Mouse (Mus musculus): ENCODE measurements around the gene Prex1. TPM values are rescaled to one million over a fixed set of nuclear protein-coding genes. Genes with fewer than 3 reads are reported as not detected.
"Not testable (repeated sequence)": the region's sequence is repeated elsewhere in the genome, so short reads cannot be mapped to it uniquely, and the experiment has no call there.

The Prex1 gene
- 9.1 and 10.4 TPM in 2 replicates for polyA plus RNA-seq (2014; fragmentation: Nextera tagmentation; extraction: Ambion mirVana)

- Histone ChIP-seq H3K4me1 (ENCODE audit: control insufficient read depth, insufficient read depth, low read length) (0 out of 2 replicates have a peak, but pooled peaks cover 6% of the 10 kb centered on the region), H3K4me3 (ENCODE audit: low read depth, low read length) (peak within 1 kb of the TSS; percentile 77), H3K27ac (ENCODE audit: low read length) (no peak within 1 kb of the TSS), H3K4me2 (replicated peaks; ENCODE audit: low read depth, low read length) (peak within 1 kb of the TSS; percentile 97), H3K9me3 (ENCODE audit: control insufficient read depth, low read depth, low read length) (no peaks in the 10 kb centered on the region), H3K27me3 (ENCODE audit: control insufficient read depth, insufficient read depth, low read length) (no peaks in the 10 kb centered on the region), H3K9ac (replicated peaks; ENCODE audit: low read depth, low read length) (peak within 1 kb of the TSS; percentile 48), H3K36me3 (ENCODE audit: control insufficient read depth, insufficient read depth, low read length) (no peaks in the 10 kb centered on the region)
- peak; percentile 93 for ATAC-seq (ENCODE audit: insufficient number of reproducible peaks, insufficient read depth, low FRiP score, low read depth)
- WGBS = under 1% methylated on average over 61 of the region's 69 CpGs
Measured at GRCm38 (mm10) chr2:166713690-166714426, at the start of gene Prex1. Prex1 (minus strand) TSS chr2:166713832.

- no peak overlapping the region for H3K27ac ChIP-seq (ENCODE audit: low read length)
- H3K27me3 ChIP-seq (ENCODE audit: control insufficient read depth, insufficient read depth, low read length) = no peaks in the 10 kb centered on the region
- no peaks in the 10 kb centered on the region for H3K9me3 ChIP-seq (ENCODE audit: control insufficient read depth, low read depth, low read length)
- H3K9ac ChIP-seq (replicated peaks; ENCODE audit: low read depth, low read length) = no peak overlapping the region
- H3K4me3 ChIP-seq (ENCODE audit: low read depth, low read length) = no peak overlapping the region
- no peak overlapping the region for H3K4me2 ChIP-seq (replicated peaks; ENCODE audit: low read depth, low read length)
- no peaks in the 10 kb centered on the region for H3K4me1 ChIP-seq (ENCODE audit: control insufficient read depth, insufficient read depth, low read length)
- 16% methylated on average over 3 of the region's 3 CpGs for WGBS
- no peaks in the 10 kb centered on the region for H3K36me3 ChIP-seq (ENCODE audit: control insufficient read depth, insufficient read depth, low read length)
- no peak for ATAC-seq (ENCODE audit: insufficient number of reproducible peaks, insufficient read depth, low FRiP score, low read depth)
Measured at GRCm38 (mm10) chr2:166757969-166758368, 44.3 kb upstream of the Prex1 start.

GRCm38 (mm10) chr2:166754760-166755159, 41.1 kb upstream of the Prex1 start:
- WGBS = 81% methylated on average over 7 of the region's 7 CpGs
- Histone ChIP-seq H3K27ac (ENCODE audit: low read length) (no peak overlapping the region), H3K27me3 (ENCODE audit: control insufficient read depth, insufficient read depth, low read length) (no peaks in the 10 kb centered on the region), H3K9me3 (ENCODE audit: control insufficient read depth, low read depth, low read length) (no peaks in the 10 kb centered on the region), H3K9ac (replicated peaks; ENCODE audit: low read depth, low read length) (no peak overlapping the region), H3K4me3 (ENCODE audit: low read depth, low read length) (no peak overlapping the region), H3K4me2 (replicated peaks; ENCODE audit: low read depth, low read length) (no peak overlapping the region), H3K36me3 (ENCODE audit: control insufficient read depth, insufficient read depth, low read length) (no peaks in the 10 kb centered on the region), H3K4me1 (ENCODE audit: control insufficient read depth, insufficient read depth, low read length) (no peaks in the 10 kb centered on the region)
- ATAC-seq (ENCODE audit: insufficient number of reproducible peaks, insufficient read depth, low FRiP score, low read depth) = no peak

GRCm38 (mm10) chr2:166754194-166754593, 40.6 kb upstream of the Prex1 start:
- 52% methylated on average over 4 of the region's 4 CpGs for WGBS
- no peak overlapping the region for H3K4me3 ChIP-seq (ENCODE audit: low read depth, low read length)
- no peaks in the 10 kb centered on the region for H3K9me3 ChIP-seq (ENCODE audit: control insufficient read depth, low read depth, low read length)
- no peak for ATAC-seq (ENCODE audit: insufficient number of reproducible peaks, insufficient read depth, low FRiP score, low read depth)
- H3K27ac ChIP-seq (ENCODE audit: low read length) = no peak overlapping the region
- no peak overlapping the region for H3K9ac ChIP-seq (replicated peaks; ENCODE audit: low read depth, low read length)
- no peaks in the 10 kb centered on the region for H3K36me3 ChIP-seq (ENCODE audit: control insufficient read depth, insufficient read depth, low read length)
- H3K4me1 ChIP-seq (ENCODE audit: control insufficient read depth, insufficient read depth, low read length) = no peaks in the 10 kb centered on the region
- no peaks in the 10 kb centered on the region for H3K27me3 ChIP-seq (ENCODE audit: control insufficient read depth, insufficient read depth, low read length)
- no peak overlapping the region for H3K4me2 ChIP-seq (replicated peaks; ENCODE audit: low read depth, low read length)

GRCm38 (mm10) chr2:166750620-166751191, 37.1 kb upstream of the Prex1 start:
- no peaks in the 10 kb centered on the region for H3K9me3 ChIP-seq (ENCODE audit: control insufficient read depth, low read depth, low read length)

GRCm38 (mm10) chr2:166746261-166746913, 32.8 kb upstream of the Prex1 start:
- not testable (repeated sequence) for H3K9ac ChIP-seq (replicated peaks; ENCODE audit: low read depth, low read length); H3K9me3 ChIP-seq (ENCODE audit: control insufficient read depth, low read depth, low read length); ATAC-seq (ENCODE audit: insufficient number of reproducible peaks, insufficient read depth, low FRiP score, low read depth); H3K27ac ChIP-seq (ENCODE audit: low read length); H3K4me1 ChIP-seq (ENCODE audit: control insufficient read depth, insufficient read depth, low read length); H3K36me3 ChIP-seq (ENCODE audit: control insufficient read depth, insufficient read depth, low read length); H3K4me3 ChIP-seq (ENCODE audit: low read depth, low read length); H3K4me2 ChIP-seq (replicated peaks; ENCODE audit: low read depth, low read length); H3K27me3 ChIP-seq (ENCODE audit: control insufficient read depth, insufficient read depth, low read length)
- 52% methylated on average over 14 of the region's 14 CpGs for WGBS

More at GRCm38 (mm10) chr2:166750620-166751191, 37.1 kb upstream of the Prex1 start:
- H3K9ac ChIP-seq (replicated peaks; ENCODE audit: low read depth, low read length) = no peak overlapping the region
- no peaks in the 10 kb centered on the region for H3K36me3 ChIP-seq (ENCODE audit: control insufficient read depth, insufficient read depth, low read length)
- 90% methylated on average over 6 of the region's 6 CpGs for WGBS
- peaks cover 4% of the 10 kb centered on the region; the same call in 1 of the 2 replicates for H3K4me1 ChIP-seq (ENCODE audit: control insufficient read depth, insufficient read depth, low read length)
- H3K27me3 ChIP-seq (ENCODE audit: control insufficient read depth, insufficient read depth, low read length) = no peaks in the 10 kb centered on the region
- no peak for ATAC-seq (ENCODE audit: insufficient number of reproducible peaks, insufficient read depth, low FRiP score, low read depth)
- H3K4me2 ChIP-seq (replicated peaks; ENCODE audit: low read depth, low read length) = no peak overlapping the region
- H3K4me3 ChIP-seq (ENCODE audit: low read depth, low read length) = no peak overlapping the region
- H3K27ac ChIP-seq (ENCODE audit: low read length) = no peak overlapping the region

GRCm38 (mm10) chr2:166745849-166746248, 32.2 kb upstream of the Prex1 start:
- Histone ChIP-seq H3K36me3 (ENCODE audit: control insufficient read depth, insufficient read depth, low read length) (no peaks in the 10 kb centered on the region), H3K9me3 (ENCODE audit: control insufficient read depth, low read depth, low read length) (no peaks in the 10 kb centered on the region), H3K4me3 (ENCODE audit: low read depth, low read length) (no peak overlapping the region), H3K4me2 (replicated peaks; ENCODE audit: low read depth, low read length) (no peak overlapping the region), H3K4me1 (ENCODE audit: control insufficient read depth, insufficient read depth, low read length) (peaks cover 7% of the 10 kb centered on the region), H3K9ac (replicated peaks; ENCODE audit: low read depth, low read length) (no peak overlapping the region), H3K27me3 (ENCODE audit: control insufficient read depth, insufficient read depth, low read length) (no peaks in the 10 kb centered on the region), H3K27ac (ENCODE audit: low read length) (no peak overlapping the region)
- 81% methylated on average over 9 of the region's 9 CpGs for WGBS
- ATAC-seq (ENCODE audit: insufficient number of reproducible peaks, insufficient read depth, low FRiP score, low read depth) = no peak

GRCm38 (mm10) chr2:166744433-166744832, 30.8 kb upstream of the Prex1 start:
- no peaks in the 10 kb centered on the region for H3K36me3 ChIP-seq (ENCODE audit: control insufficient read depth, insufficient read depth, low read length)
- 77% methylated on average over 7 of the region's 7 CpGs for WGBS
- no peaks in the 10 kb centered on the region for H3K27me3 ChIP-seq (ENCODE audit: control insufficient read depth, insufficient read depth, low read length)
- no peak overlapping the region for H3K4me2 ChIP-seq (replicated peaks; ENCODE audit: low read depth, low read length)
- H3K27ac ChIP-seq (ENCODE audit: low read length) = no peak overlapping the region
- no peaks in the 10 kb centered on the region for H3K9me3 ChIP-seq (ENCODE audit: control insufficient read depth, low read depth, low read length)
- H3K4me3 ChIP-seq (ENCODE audit: low read depth, low read length) = no peak overlapping the region
- ATAC-seq (ENCODE audit: insufficient number of reproducible peaks, insufficient read depth, low FRiP score, low read depth) = no peak
- peaks cover 7% of the 10 kb centered on the region for H3K4me1 ChIP-seq (ENCODE audit: control insufficient read depth, insufficient read depth, low read length)
- H3K9ac ChIP-seq (replicated peaks; ENCODE audit: low read depth, low read length) = no peak overlapping the region
